Mouse (Mus musculus) liver, embryonic 15.5 days (tissue): ENCODE measurements around the gene Txndc5. TPM values are rescaled to one million over a fixed set of nuclear protein-coding genes. Genes with fewer than 3 reads are reported as not detected.

Experiments used
- ATAC-seq: fragments of 200-750 bp; cut with Nextera tagmentation; 2 replicates; pipeline ENCODE4 v1.8.0; 2017; ENCODE audit warnings: moderate number of reproducible peaks, mild to moderate bottlenecking, moderate library complexity; ENCODE audit not compliant: insufficient read depth
- H3K27ac ChIP-seq: fragments of 300-500 bp; sonication (generic); replicated peaks from 2 replicates; pipeline ENCODE4 v1.5.1; 2015; ENCODE audit warnings: mild to moderate bottlenecking, inconsistent platforms
- H3K27me3 ChIP-seq: fragments of 300-500 bp; sonication (generic); 2 replicates; pipeline ENCODE4 v1.6.1; 2015; ENCODE audit warnings: mild to moderate bottlenecking, inconsistent platforms
- H3K36me3 ChIP-seq: fragments of 300-500 bp; sonication (generic); replicated peaks from 2 replicates; pipeline ENCODE4 v1.6.1; 2015; ENCODE audit warnings: moderate library complexity, mild to moderate bottlenecking, inconsistent platforms
- H3K4me1 ChIP-seq: fragments of 300-500 bp; sonication (generic); replicated peaks from 2 replicates; pipeline ENCODE4 v1.6.1; 2015; ENCODE audit warnings: inconsistent platforms
- H3K4me2 ChIP-seq: fragments of 300-500 bp; sonication (generic); 2 replicates; pipeline ENCODE4 v1.6.1; 2015; ENCODE audit warnings: moderate library complexity, mild to moderate bottlenecking, inconsistent platforms
- H3K4me3 ChIP-seq: fragments of 300-500 bp; sonication (generic); replicated peaks from 2 replicates; pipeline ENCODE4 v1.5.1; 2015; ENCODE audit warnings: mild to moderate bottlenecking, inconsistent platforms
- H3K9ac ChIP-seq: fragments of 300-500 bp; sonication (generic); 2 replicates; pipeline ENCODE4 v1.6.1; 2015; ENCODE audit warnings: moderate library complexity, mild to moderate bottlenecking, inconsistent platforms
- H3K9me3 ChIP-seq: fragments of 300-500 bp; sonication (generic); replicated peaks from 2 replicates; pipeline ENCODE4 v1.6.1; 2016; ENCODE audit warnings: inconsistent platforms
- WGBS: fragments of 180-500 bp; shearing (Covaris S2); methylation state at CpG from one replicate; pipeline ENCODE4 v1.1.7; 2015; ENCODE audit warnings: mixed read lengths; ENCODE audit not compliant: insufficient replicate concordance; 5-methylcytosine and 5-hydroxymethylcytosine counted together
- polyA plus RNA-seq: library from polyadenylated mRNA; unstranded; fragments of >200 nt; fragmentation: Nextera tagmentation; extraction: Ambion mirVana; gene quantifications from 2 replicates; pipeline ENCODE4 v1.2.1, GENCODE M21; 2015

Gene Txndc5
- polyA plus RNA-seq, 1 experiment from 2014 or later: 79.1 TPM

GRCm38 (mm10) chr13:38526116-38526515 is 2.5 kb downstream of the Txndc5 start:
- no peak overlapping the region for H3K9ac ChIP-seq
- H3K27ac ChIP-seq: no peak overlapping the region
- peak; percentile 11; the same call in 1 of the 2 replicates for ATAC-seq

GRCm38 (mm10) chr13:38525261-38525660 is 3.4 kb downstream of the Txndc5 start:
- H3K27me3 ChIP-seq: peaks cover 11% of the 10 kb centered on the region; the same call in 1 of the 2 replicates
- H3K9ac ChIP-seq: no peak overlapping the region
- 71% methylated on average over 3 of the region's 3 CpGs for WGBS
- H3K4me2 ChIP-seq: no peak overlapping the region
- H3K4me1 ChIP-seq: peaks cover 48% of the 10 kb centered on the region
- no peak for ATAC-seq
- H3K27ac ChIP-seq: no peak overlapping the region
- H3K9me3 ChIP-seq: no peaks in the 10 kb centered on the region
- no peak overlapping the region for H3K4me3 ChIP-seq
- H3K36me3 ChIP-seq: peaks cover 27% of the 10 kb centered on the region

More at GRCm38 (mm10) chr13:38526116-38526515, 2.5 kb downstream of the Txndc5 start:
- Histone ChIP-seq H3K4me2 (peak overlapping the region; percentile 99), H3K9me3 (no peaks in the 10 kb centered on the region), H3K4me1 (peaks cover 48% of the 10 kb centered on the region), H3K27me3 (peaks cover 11% of the 10 kb centered on the region; the same call in 1 of the 2 replicates), H3K36me3 (peaks cover 22% of the 10 kb centered on the region), H3K4me3 (no peak overlapping the region)
- 55% methylated on average over 2 of the region's 2 CpGs for WGBS

GRCm38 (mm10) chr13:38523231-38523630 is 5.4 kb downstream of the Txndc5 start:
- peaks cover 46% of the 10 kb centered on the region for H3K36me3 ChIP-seq
- WGBS: 85% methylated on average over 11 of the region's 11 CpGs
- no peak for ATAC-seq
- H3K27ac ChIP-seq: no peak overlapping the region
- no peak overlapping the region for H3K4me3 ChIP-seq
- no peaks in the 10 kb centered on the region for H3K9me3 ChIP-seq
- H3K27me3 ChIP-seq: no peaks in the 10 kb centered on the region
- no peak overlapping the region for H3K9ac ChIP-seq
- H3K4me1 ChIP-seq: peaks cover 37% of the 10 kb centered on the region
- H3K4me2 ChIP-seq: no peak overlapping the region

GRCm38 (mm10) chr13:38522056-38522654 is 6.5 kb downstream of the Txndc5 start:
- Histone ChIP-seq H3K36me3 (peaks cover 57% of the 10 kb centered on the region), H3K9me3 (no peaks in the 10 kb centered on the region), H3K4me1 (peaks cover 26% of the 10 kb centered on the region), H3K27ac (no peak overlapping the region), H3K9ac (no peak overlapping the region), H3K4me3 (no peak overlapping the region), H3K4me2 (no peak overlapping the region), H3K27me3 (no peaks in the 10 kb centered on the region)
- WGBS: 66% methylated on average over 4 of the region's 4 CpGs
- no peak for ATAC-seq

GRCm38 (mm10) chr13:38520299-38520698 is 8.3 kb downstream of the Txndc5 start:
- no peaks in the 10 kb centered on the region for H3K9me3 ChIP-seq
- no peak overlapping the region for H3K4me3 ChIP-seq
- H3K4me1 ChIP-seq: peaks cover 16% of the 10 kb centered on the region; the same call in 1 of the 2 replicates
- ATAC-seq: no peak
- 76% methylated on average over 11 of the region's 11 CpGs for WGBS
- H3K36me3 ChIP-seq: peaks cover 64% of the 10 kb centered on the region
- H3K27me3 ChIP-seq: no peaks in the 10 kb centered on the region
- H3K9ac ChIP-seq: no peak overlapping the region
- no peak overlapping the region for H3K4me2 ChIP-seq
- H3K27ac ChIP-seq: no peak overlapping the region

GRCm38 (mm10) chr13:38516582-38516981 is 12.0 kb downstream of the Txndc5 start:
- no peak overlapping the region for H3K9ac ChIP-seq
- H3K27ac ChIP-seq: no peak overlapping the region
- peaks cover 78% of the 10 kb centered on the region for H3K36me3 ChIP-seq
- ATAC-seq: no peak
- no peak overlapping the region for H3K4me3 ChIP-seq
- WGBS: 79% methylated on average over 11 of the region's 11 CpGs
- no peak overlapping the region for H3K4me2 ChIP-seq
- no peaks in the 10 kb centered on the region for H3K9me3 ChIP-seq
- H3K27me3 ChIP-seq: no peaks in the 10 kb centered on the region
- H3K4me1 ChIP-seq: 0 out of 2 replicates have a peak, but pooled peaks cover 7% of the 10 kb centered on the region

GRCm38 (mm10) chr13:38515845-38516244 is 12.8 kb downstream of the Txndc5 start:
- 43% methylated on average over 3 of the region's 3 CpGs for WGBS
- no peak overlapping the region for H3K4me2 ChIP-seq
- no peaks in the 10 kb centered on the region for H3K9me3 ChIP-seq
- H3K4me1 ChIP-seq: 0 out of 2 replicates have a peak, but pooled peaks cover 7% of the 10 kb centered on the region
- H3K9ac ChIP-seq: no peak overlapping the region
- peaks cover 71% of the 10 kb centered on the region for H3K36me3 ChIP-seq
- ATAC-seq: no peak
- no peak overlapping the region for H3K27ac ChIP-seq
- no peak overlapping the region for H3K4me3 ChIP-seq
- H3K27me3 ChIP-seq: no peaks in the 10 kb centered on the region

- Histone ChIP-seq H3K36me3 (peaks cover 74% of the 10 kb centered on the region), H3K4me3 (no peak overlapping the region), H3K4me2 (no peak overlapping the region), H3K9ac (no peak overlapping the region), H3K27ac (no peak overlapping the region), H3K4me1 (0 out of 2 replicates have a peak, but pooled peaks cover 7% of the 10 kb centered on the region), H3K27me3 (no peaks in the 10 kb centered on the region), H3K9me3 (no peaks in the 10 kb centered on the region)
- whole genome bisulfite sequencing: 71% methylated on average over 2 of the region's 2 CpGs
- peak; percentile 57; the same call in 1 of the 2 replicates for ATAC-seq
Measured at GRCm38 (mm10) chr13:38515431-38515830, 13.2 kb downstream of the Txndc5 start.

GRCm38 (mm10) chr13:38513921-38514320 is 14.7 kb downstream of the Txndc5 start:
- H3K4me1 ChIP-seq: 0 out of 2 replicates have a peak, but pooled peaks cover 7% of the 10 kb centered on the region
- 85% methylated on average over 7 of the region's 7 CpGs for WGBS
- H3K9ac ChIP-seq: no peak overlapping the region
- no peak overlapping the region for H3K4me3 ChIP-seq
- H3K9me3 ChIP-seq: no peaks in the 10 kb centered on the region
- no peak overlapping the region for H3K4me2 ChIP-seq
- no peak overlapping the region for H3K27ac ChIP-seq
- peaks cover 74% of the 10 kb centered on the region for H3K36me3 ChIP-seq
- no peak for ATAC-seq
- H3K27me3 ChIP-seq: no peaks in the 10 kb centered on the region

GRCm38 (mm10) chr13:38511979-38512378 is 16.6 kb downstream of the Txndc5 start:
- H3K4me2 ChIP-seq: no peak overlapping the region
- H3K9ac ChIP-seq: no peak overlapping the region
- peaks cover 73% of the 10 kb centered on the region for H3K36me3 ChIP-seq
- no peak for ATAC-seq
- WGBS: 67% methylated on average over 10 of the region's 10 CpGs
- no peak overlapping the region for H3K27ac ChIP-seq
- H3K4me3 ChIP-seq: no peak overlapping the region
- no peaks in the 10 kb centered on the region for H3K9me3 ChIP-seq
- H3K4me1 ChIP-seq: 0 out of 2 replicates have a peak, but pooled peaks cover 7% of the 10 kb centered on the region
- H3K27me3 ChIP-seq: no peaks in the 10 kb centered on the region

GRCm38 (mm10) chr13:38509681-38510341 is 18.8 kb downstream of the Txndc5 start:
- no peak overlapping the region for H3K9ac ChIP-seq
- whole genome bisulfite sequencing: 77% methylated on average over 8 of the region's 8 CpGs
- no peak overlapping the region for H3K4me2 ChIP-seq
- no peak overlapping the region for H3K4me3 ChIP-seq
- no peaks in the 10 kb centered on the region for H3K27me3 ChIP-seq
- H3K36me3 ChIP-seq: peaks cover 83% of the 10 kb centered on the region
- no peak overlapping the region for H3K27ac ChIP-seq
- no peaks in the 10 kb centered on the region for H3K9me3 ChIP-seq
- no peak for ATAC-seq
- H3K4me1 ChIP-seq: no peaks in the 10 kb centered on the region
